8 mouse cellular contexts compared by ENCODE assay signal in genomic region chr17:53569829-53570228, GRCm38 (mm10). TPM values are rescaled to one million over a fixed set of nuclear protein-coding genes. Genes with fewer than 3 reads are reported as not detected.
A peak's percentile ranks its signal among the peaks of the same experiment; 100 is the strongest.
DNase-seq lines count a peak whose midpoint lies in the region; ATAC-seq and TF ChIP-seq lines count a peak whose summit lies in the region.

No protein-coding gene starts in this region.

- no peak overlapping the region for H3K27ac ChIP-seq in midbrain, embryonic 11.5 days (ENCODE audit: low read depth, low read length)
- H3K27ac ChIP-seq in midbrain, embryonic 10.5 days (replicated peaks) = no peak overlapping the region
- H3K27ac ChIP-seq in limb, embryonic 15.5 days = peak overlapping the region; percentile 47; the same call in 1 of the 2 replicates
- no peak overlapping the region for H3K27ac ChIP-seq in midbrain, postnatal 0 days (ENCODE audit: low read depth, low read length)
- peak overlapping the region; percentile 23; the same call in 1 of the 2 replicates for H3K27ac ChIP-seq in testis, adult 2 months (ENCODE audit: control insufficient read depth, insufficient read depth, low read depth, low read length)

- no peaks in the 10 kb centered on the region for H3K27me3 ChIP-seq in midbrain, embryonic 11.5 days (ENCODE audit: control insufficient read depth, insufficient read depth, low read length)
- no peaks in the 10 kb centered on the region for H3K27me3 ChIP-seq in midbrain, embryonic 10.5 days (ENCODE audit: low read depth, poor library complexity, severe bottlenecking)
- no peaks in the 10 kb centered on the region for H3K27me3 ChIP-seq in limb, embryonic 15.5 days
- no peaks in the 10 kb centered on the region for H3K27me3 ChIP-seq in midbrain, postnatal 0 days (ENCODE audit: insufficient read depth, low read length)
- no peaks in the 10 kb centered on the region for H3K27me3 ChIP-seq in testis, adult 2 months (ENCODE audit: control insufficient read depth, insufficient read depth, low read length)

- H3K9ac ChIP-seq in midbrain, embryonic 11.5 days (ENCODE audit: low read length) = no peak overlapping the region
- no peak overlapping the region for H3K9ac ChIP-seq in limb, embryonic 15.5 days
- H3K9ac ChIP-seq in midbrain, postnatal 0 days (replicated peaks; ENCODE audit: low read length, poor library complexity, severe bottlenecking) = no peak overlapping the region

- no peak for ATAC-seq in midbrain, embryonic 11.5 days (ENCODE audit: low FRiP score)
- ATAC-seq in limb, embryonic 15.5 days (ENCODE audit: insufficient number of reproducible peaks, low FRiP score, low TSS enrichment, low read depth) = no peak
- ATAC-seq in midbrain, postnatal 0 days (ENCODE audit: low FRiP score) = no peak

- WGBS in midbrain, embryonic 11.5 days = 56% methylated on average over 6 of the region's 6 CpGs
- 65% methylated on average over 6 of the region's 6 CpGs for WGBS in midbrain, embryonic 10.5 days
- WGBS in limb, embryonic 15.5 days = 21% methylated on average over 6 of the region's 6 CpGs
- 38% methylated on average over 6 of the region's 6 CpGs for WGBS in midbrain, postnatal 0 days

- H3K9me3 ChIP-seq in midbrain, embryonic 11.5 days (ENCODE audit: control insufficient read depth, low read length) = no peaks in the 10 kb centered on the region
- H3K9me3 ChIP-seq in midbrain, embryonic 10.5 days (replicated peaks) = no peaks in the 10 kb centered on the region
- H3K9me3 ChIP-seq in limb, embryonic 15.5 days = no peaks in the 10 kb centered on the region
- no peaks in the 10 kb centered on the region for H3K9me3 ChIP-seq in midbrain, postnatal 0 days (ENCODE audit: low read length)

- H3K4me1 ChIP-seq in midbrain, embryonic 11.5 days (ENCODE audit: control insufficient read depth, insufficient read depth, low read length) = peaks cover 6% of the 10 kb centered on the region
- H3K4me1 ChIP-seq in midbrain, embryonic 10.5 days = peaks cover 38% of the 10 kb centered on the region
- H3K4me1 ChIP-seq in limb, embryonic 15.5 days = peaks cover 24% of the 10 kb centered on the region
- peaks cover 5% of the 10 kb centered on the region; the same call in 1 of the 2 replicates for H3K4me1 ChIP-seq in midbrain, postnatal 0 days (ENCODE audit: insufficient read depth, low read length)
- H3K4me1 ChIP-seq in testis, adult 2 months (ENCODE audit: control insufficient read depth, insufficient read depth, low read length) = peaks cover 13% of the 10 kb centered on the region

- no peaks in the 10 kb centered on the region for H3K36me3 ChIP-seq in midbrain, embryonic 11.5 days (ENCODE audit: control insufficient read depth, insufficient read depth, low read length)
- no peaks in the 10 kb centered on the region for H3K36me3 ChIP-seq in midbrain, embryonic 10.5 days
- no peaks in the 10 kb centered on the region for H3K36me3 ChIP-seq in limb, embryonic 15.5 days
- no peaks in the 10 kb centered on the region for H3K36me3 ChIP-seq in midbrain, postnatal 0 days (ENCODE audit: insufficient read depth, low read length)
- no peaks in the 10 kb centered on the region for H3K36me3 ChIP-seq in testis, adult 2 months (ENCODE audit: control insufficient read depth, insufficient read depth, low read length)

- TF ChIP-seq POLR2A in testis, adult 2 months (IDR thresholded peaks at IDR 0.05; ENCODE audit: control insufficient read depth, low read depth, low read length) = no peak

- TF ChIP-seq CTCF in midbrain, postnatal 0 days (IDR thresholded peaks at IDR 0.05) = no peak
- TF ChIP-seq CTCF in testis, adult 2 months (IDR thresholded peaks at IDR 0.05; ENCODE audit: control insufficient read depth, insufficient read depth, insufficient replicate concordance, low read depth, low read length) = no peak

- no peak overlapping the region for H3K4me3 ChIP-seq in midbrain, embryonic 11.5 days (ENCODE audit: low read depth, low read length)
- H3K4me3 ChIP-seq in midbrain, embryonic 10.5 days = no peak overlapping the region
- peak overlapping the region; percentile 11; the same call in 1 of the 2 replicates for H3K4me3 ChIP-seq in limb, embryonic 15.5 days
- no peak overlapping the region for H3K4me3 ChIP-seq in midbrain, postnatal 0 days (ENCODE audit: low read depth, low read length)
- no peak overlapping the region for H3K4me3 ChIP-seq in testis, adult 2 months (ENCODE audit: control insufficient read depth, low read depth, low read length)

- H3K4me2 ChIP-seq in midbrain, embryonic 11.5 days = no peak overlapping the region
- H3K4me2 ChIP-seq in limb, embryonic 15.5 days = peak overlapping the region; percentile 29; the same call in 1 of the 2 replicates
- H3K4me2 ChIP-seq in midbrain, postnatal 0 days (ENCODE audit: low read depth, low read length, poor library complexity, severe bottlenecking) = peak overlapping the region; percentile 13

- peak; percentile 86 for DNase-seq in midbrain, embryonic 11.5 days (ENCODE audit: low spot score, missing footprints)
- no peak for DNase-seq in midbrain, embryonic 10.5 days (ENCODE audit: low spot score)
- peak; percentile 76 for DNase-seq in c-Kit-positive CD71-positive TER-119-positive erythroid progenitor cells, embryonic 14.5 days (ENCODE audit: low spot score)
- DNase-seq in gastrocnemius, postnatal 10 days = peak; percentile 74
- peak; percentile 93 for DNase-seq in induced T-regulatory cell, adult 2 months (ENCODE audit: low read depth)
- peak; percentile 53 for DNase-seq in midbrain, postnatal 0 days (ENCODE audit: low spot score)

RNA-seq across cellular contexts. Expression of gene Kat2b, which starts 3.2 kb away (rescaled TPM):
- polyA plus RNA-seq in midbrain, embryonic 11.5 days (2014; fragmentation: Nextera tagmentation; extraction: Ambion mirVana) = 4.9 and 5.5 TPM in 2 replicates
- polyA plus RNA-seq in midbrain, embryonic 10.5 days (2016; fragmentation: Nextera tagmentation; extraction: Ambion mirVana) = 2.6 and 3.1 TPM in 2 replicates
- total RNA-seq in gastrocnemius, postnatal 10 days (2021) = 10 to 100 TPM; 32.1 to 42.3 TPM
- polyA plus RNA-seq in limb, embryonic 15.5 days (2015; fragmentation: Nextera tagmentation; extraction: Ambion mirVana) = 6.5 and 6.6 TPM in 2 replicates
- 17.2 and 22.5 TPM in 2 replicates for total RNA-seq in midbrain, postnatal 0 days (2014; rRNA removed)
- 2.4 and 3.6 TPM in 2 replicates for polyA plus RNA-seq in midbrain, postnatal 0 days (2015; fragmentation: Nextera tagmentation; extraction: Ambion mirVana)
- polyA plus RNA-seq in testis, adult 2 months (2012; rRNA removed) = 10.2 and 14.6 TPM in 2 replicates

RNA-seq across cellular contexts. Expression of gene Pp2d1, which starts 30.6 kb away (rescaled TPM):
- polyA plus RNA-seq in midbrain, embryonic 11.5 days (2014; fragmentation: Nextera tagmentation; extraction: Ambion mirVana) = 0.22 and 0.34 TPM in 2 replicates
- polyA plus RNA-seq in midbrain, embryonic 10.5 days (2016; fragmentation: Nextera tagmentation; extraction: Ambion mirVana) = 0.15 and 0.29 TPM in 2 replicates
- not detected for total RNA-seq in gastrocnemius, postnatal 10 days (2021)
- 0.19 and 0.20 TPM in 2 replicates for polyA plus RNA-seq in limb, embryonic 15.5 days (2015; fragmentation: Nextera tagmentation; extraction: Ambion mirVana)
- total RNA-seq in midbrain, postnatal 0 days (2014; rRNA removed) = not detected in 2 replicates
- polyA plus RNA-seq in midbrain, postnatal 0 days (2015; fragmentation: Nextera tagmentation; extraction: Ambion mirVana) = 0.26 and 0.42 TPM in 2 replicates
- 16.1 and 22.1 TPM in 2 replicates for polyA plus RNA-seq in testis, adult 2 months (2012; rRNA removed)

Comparison
In these comparisons a context has a peak if more than half of its experiments do, and no peak if none do; other contexts are left out.
1. H3K27ac ChIP-seq: peak in limb, embryonic 15.5 days (single experiment) and testis, adult 2 months (single experiment); none in midbrain, embryonic 11.5 days (single experiment), midbrain, embryonic 10.5 days (single experiment) and midbrain, postnatal 0 days (single experiment).
2. RNA of gene Pp2d1, which starts 30.6 kb away (polyA plus RNA-seq): 16.1 to 22.1 TPM in testis, adult 2 months; 0.26 to 0.42 TPM in midbrain, postnatal 0 days, 0.22 to 0.34 TPM in midbrain, embryonic 11.5 days, 0.19 to 0.20 TPM in limb, embryonic 15.5 days and 0.15 to 0.29 TPM in midbrain, embryonic 10.5 days; every median in the first group is over 10 times any median in the second.